21 mouse cellular contexts compared by ENCODE assay signal in the genomic region with DNA sequence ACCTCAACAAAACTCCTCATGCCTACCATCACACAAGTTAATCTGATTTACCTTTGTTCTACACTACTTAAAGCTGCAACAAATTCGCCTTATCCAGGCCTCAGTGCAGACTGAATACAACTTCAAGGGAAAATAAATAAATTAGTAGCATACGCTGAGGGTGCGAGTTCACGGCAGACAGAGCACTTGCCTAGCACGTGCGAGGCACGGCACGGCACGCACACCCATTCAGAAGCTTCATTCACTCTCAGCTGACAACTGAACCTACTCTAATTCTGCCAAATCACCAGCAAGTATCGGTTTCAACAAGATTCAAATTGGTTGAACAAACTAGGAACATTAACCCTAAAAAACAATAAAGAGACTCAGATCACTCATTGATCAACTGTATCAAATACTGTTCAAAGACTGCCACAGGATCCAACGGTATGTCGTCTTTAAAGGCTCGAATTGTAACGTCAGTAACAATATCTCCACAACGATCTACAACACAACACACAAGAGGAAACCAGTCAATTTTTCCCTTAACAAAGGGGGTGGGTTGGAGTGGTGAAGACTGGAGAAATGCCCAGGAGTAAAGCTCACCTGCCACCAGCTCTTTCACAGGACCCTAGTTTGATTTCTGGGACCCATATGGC. TPM values are rescaled to one million over a fixed set of nuclear protein-coding genes. Genes with fewer than 3 reads are reported as not detected.
DNase-seq lines count a peak whose midpoint lies in the region; TF ChIP-seq lines count a peak whose summit lies in the region.
"Had no signal": no experiment of that assay in that cellular context is flagged by ENCODE, and none has a peak within 500 bp of the region (broad histone marks: within the 10 kb centered on the region; RNA-seq: fewer than 3 reads in every experiment).

No protein-coding gene starts in this region.

- DNase-seq in heart, adult 11 months, result peak; percentile 45
- no peak for DNase-seq in heart, postnatal 25 days (ENCODE audit: low spot score)
- DNase-seq in liver, adult 2 months (ENCODE audit: extremely low read depth, low read depth, low spot score), result peak; percentile 55
- DNase-seq in liver, result no peak
- DNase-seq in induced T-regulatory cell, adult 2 months (ENCODE audit: low read depth), result peak; percentile 81
- no peak for DNase-seq in left cerebral cortex, postnatal 4 days
- no peak for DNase-seq in yolk sac, embryonic 10.5 days (ENCODE audit: low spot score)
- no peak for DNase-seq in embryo, embryonic 10.5 days (ENCODE audit: low spot score)
- DNase-seq: adrenal gland, postnatal 36 days; cerebellum, postnatal 10 days; gastrocnemius, postnatal 36 days; heart, postnatal 36 days; lung, adult 2 months; right cerebral cortex, postnatal 14 days; thymus, postnatal 36 days had no signal

- H3K36me3 ChIP-seq in liver, adult 2 months (ENCODE audit: control insufficient read depth, insufficient read depth, low read length), result no peaks in the 10 kb centered on the region
- H3K36me3 ChIP-seq: midbrain, embryonic 15.5 days; neural tube, embryonic 12.5 days had no signal

- peaks cover 34% of the 10 kb centered on the region; the same call in 1 of the 2 replicates for H3K79me2 ChIP-seq in liver, adult 2 months (ENCODE audit: control insufficient read depth, insufficient read depth, low read length)

- no peak overlapping the region for H3K27ac ChIP-seq in liver, adult 2 months (replicated peaks; ENCODE audit: insufficient read depth, low read depth, low read length)
- H3K27ac ChIP-seq: macrophage; midbrain, embryonic 15.5 days; neural tube, embryonic 12.5 days had no signal

- intact Hi-C loops in heart, postnatal 25 days (cut with DNase I), result no loop called here
- intact Hi-C loops in left cerebral cortex, postnatal 4 days (cut with DNase I), result no loop called here

- no peak for TF ChIP-seq CTCF in liver, adult 2 months (IDR thresholded peaks at IDR 0.05; ENCODE audit: low read depth, low read length)

- H3K9ac ChIP-seq in liver, adult 2 months (ENCODE audit: low read depth, low read length), result no peak overlapping the region
- H3K9ac ChIP-seq: midbrain, embryonic 15.5 days; neural tube, embryonic 12.5 days had no signal

- WGBS in liver, adult 2 months, result 62% methylated on average over 15 of the region's 15 CpGs

- no peaks in the 10 kb centered on the region for H3K27me3 ChIP-seq in liver, adult 2 months (ENCODE audit: control insufficient read depth, insufficient read depth, low read length)
- H3K27me3 ChIP-seq: midbrain, embryonic 15.5 days; neural tube, embryonic 12.5 days had no signal

- H3K4me3 ChIP-seq in liver, adult 2 months (ENCODE audit: insufficient read depth, low read depth, low read length), result no peak overlapping the region
- H3K4me3 ChIP-seq: midbrain, embryonic 15.5 days; neural tube, embryonic 12.5 days had no signal

- TF ChIP-seq POLR2A in liver, adult 2 months (IDR thresholded peaks at IDR 0.05; ENCODE audit: extremely low read depth, insufficient read depth, low read length), result no peak

- H3K4me1 ChIP-seq in liver, adult 2 months (ENCODE audit: control insufficient read depth, insufficient read depth, low read length), result peaks cover 22% of the 10 kb centered on the region

RNA-seq across cellular contexts. Expression of gene Mfsd14a, which starts 3.4 kb away (rescaled TPM):
- 10 to 100 TPM; 17.9 to 22.0 TPM for total RNA-seq in heart, postnatal 25 days (2021)
- 34.4 and 35.6 TPM in 2 replicates for total RNA-seq in liver, adult 2 months (2014; rRNA removed)
- 14.3 and 14.5 TPM in 2 replicates for polyA plus RNA-seq in liver, adult 2 months (2012; rRNA removed)
- total RNA-seq in left cerebral cortex, postnatal 4 days (2021), result 10 to 100 TPM; 49.7 to 55.7 TPM

RNA-seq across cellular contexts. Expression of gene Gm43191, which starts 22.0 kb away (rescaled TPM):
- 1 to 10 TPM in 1 of 2 experiments, under 1 TPM in 1; 0.86 to 1.3 TPM for total RNA-seq in heart, postnatal 25 days (2021)
- not detected in 2 replicates for total RNA-seq in liver, adult 2 months (2014; rRNA removed)
- not detected in 2 replicates for polyA plus RNA-seq in liver, adult 2 months (2012; rRNA removed)
- under 1 TPM in 1 of 2 experiments, not detected in 1; 0.68 TPM for total RNA-seq in left cerebral cortex, postnatal 4 days (2021)
- total RNA-seq: adrenal gland, postnatal 36 days; gastrocnemius, postnatal 36 days; heart, postnatal 36 days; layer of hippocampus, postnatal 10 days; left cerebral cortex, postnatal 14 days had no signal
- polyA plus RNA-seq: heart, embryonic 11.5 days; lung, adult 2 months; macrophage; midbrain, embryonic 15.5 days; neural tube, embryonic 12.5 days had no signal

RNA-seq across cellular contexts. Expression of gene Trmt13, which starts 44.7 kb away (rescaled TPM):
- total RNA-seq in heart, postnatal 25 days (2021), result 1 to 10 TPM; 5.1 to 5.3 TPM
- total RNA-seq in liver, adult 2 months (2014; rRNA removed), result 6.4 and 7.0 TPM in 2 replicates
- 1.5 and 3.0 TPM in 2 replicates for polyA plus RNA-seq in liver, adult 2 months (2012; rRNA removed)
- 10 to 100 TPM; 17.9 to 20.0 TPM for total RNA-seq in left cerebral cortex, postnatal 4 days (2021)

RNA-seq across cellular contexts. Expression of gene Slc35a3, which starts 53.6 kb away (rescaled TPM):
- total RNA-seq in heart, postnatal 25 days (2021), result 10 to 100 TPM; 13.9 to 14.6 TPM
- total RNA-seq in liver, adult 2 months (2014; rRNA removed), result 36.4 and 42.3 TPM in 2 replicates
- polyA plus RNA-seq in liver, adult 2 months (2012; rRNA removed), result 7.3 and 8.0 TPM in 2 replicates
- total RNA-seq in left cerebral cortex, postnatal 4 days (2021), result 10 to 100 TPM; 14.6 to 15.8 TPM

Comparison
In these comparisons a context has a peak if more than half of its experiments do, and no peak if none do; other contexts are left out.
1. DNase-seq: peak in heart, adult 11 months (single experiment), liver, adult 2 months (single experiment) and induced T-regulatory cell, adult 2 months (single experiment); none in heart, postnatal 25 days (single experiment), liver (single experiment), left cerebral cortex, postnatal 4 days (single experiment), yolk sac, embryonic 10.5 days (single experiment) and embryo, embryonic 10.5 days (single experiment).